Mouse (Mus musculus): Measurements from ENCODE around the gene Nos3. TPM values are rescaled to one million over a fixed set of nuclear protein-coding genes. Genes with fewer than 3 reads are reported as not detected.

Gene Nos3
- polyA plus RNA-seq, 1 experiment from 2014 or later, result 5.9 TPM

DNA sequence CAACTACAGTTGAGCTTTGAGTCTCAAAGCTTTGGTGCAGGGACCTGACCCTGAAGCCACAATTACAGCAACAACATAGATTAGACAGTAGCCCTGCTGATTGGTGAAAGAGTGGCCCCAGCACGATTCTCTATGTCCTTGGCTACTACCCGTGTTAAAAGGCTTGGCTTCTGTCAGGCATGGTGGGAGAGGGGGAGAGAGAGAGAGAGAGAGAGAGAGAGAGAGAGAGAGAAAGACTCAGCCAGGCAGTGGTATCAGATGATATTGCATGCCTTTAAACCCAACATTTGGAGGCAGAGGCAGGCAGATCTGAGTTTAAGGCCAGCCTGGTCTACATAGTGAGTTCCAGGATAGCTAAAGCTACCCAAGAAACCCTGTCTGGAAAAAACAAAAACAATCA lies 17.4 kb downstream of the Nos3 start:
- Histone ChIP-seq H3K4me1 (peaks cover 13% of the 10 kb centered on the region), H3K4me3 (no peak overlapping the region), H3K4me2 (no peak overlapping the region), H3K9ac (no peak overlapping the region), H3K9me3 (replicated peaks) (no peaks in the 10 kb centered on the region), H3K27ac (no peak overlapping the region), H3K27me3 (peaks cover 28% of the 10 kb centered on the region), H3K36me3 (ENCODE audit: poor library complexity, severe bottlenecking) (no peaks in the 10 kb centered on the region)
- WGBS, result 52% methylated on average over 2 of the region's 2 CpGs
- ATAC-seq, result no peak

DNA sequence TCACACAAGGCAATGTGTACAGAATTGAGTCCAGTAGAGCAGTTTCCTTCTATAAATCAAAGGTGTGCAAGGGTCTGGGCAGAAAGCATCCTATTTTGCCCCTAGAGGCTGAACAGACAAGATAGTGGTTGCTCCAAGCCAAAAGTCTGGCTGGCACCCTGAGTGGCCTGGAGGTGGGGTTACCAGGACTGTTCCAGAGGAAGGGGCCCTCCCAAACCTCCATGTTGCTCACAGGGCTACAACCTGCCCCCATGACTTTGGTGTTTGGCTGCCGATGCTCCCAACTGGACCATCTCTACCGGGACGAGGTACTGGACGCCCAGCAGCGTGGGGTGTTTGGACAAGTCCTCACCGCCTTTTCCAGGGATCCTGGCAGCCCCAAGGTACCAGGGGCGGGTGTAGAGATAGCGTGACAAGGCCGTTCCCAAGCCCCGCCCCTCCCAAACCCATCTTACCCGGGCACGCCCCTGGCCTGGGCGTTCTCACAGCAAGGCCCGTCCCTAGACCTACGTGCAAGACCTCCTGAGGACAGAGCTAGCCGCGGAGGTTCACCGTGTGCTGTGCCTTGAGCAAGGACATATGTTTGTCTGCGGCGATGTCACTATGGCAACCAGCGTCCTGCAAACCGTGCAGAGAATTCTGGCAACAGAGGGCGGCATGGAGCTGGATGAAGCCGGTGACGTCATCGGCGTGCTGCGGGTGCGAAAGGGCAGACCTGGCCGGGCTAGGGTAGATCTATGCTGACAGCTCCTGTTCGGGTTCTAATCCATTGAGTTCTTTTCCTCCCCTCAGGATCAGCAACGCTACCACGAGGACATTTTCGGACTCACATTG lies 18.6 kb downstream of the Nos3 start:
- Histone ChIP-seq H3K27me3 (peaks cover 41% of the 10 kb centered on the region), H3K9me3 (replicated peaks) (no peaks in the 10 kb centered on the region), H3K27ac (no peak overlapping the region), H3K9ac (peak overlapping the region; percentile 61), H3K36me3 (ENCODE audit: poor library complexity, severe bottlenecking) (no peaks in the 10 kb centered on the region), H3K4me3 (peak overlapping the region; percentile 49), H3K4me2 (peak overlapping the region; percentile 72), H3K4me1 (peaks cover 25% of the 10 kb centered on the region)
- WGBS, result under 1% methylated on average over 34 of the region's 34 CpGs
- ATAC-seq, result peak; percentile 86

DNA sequence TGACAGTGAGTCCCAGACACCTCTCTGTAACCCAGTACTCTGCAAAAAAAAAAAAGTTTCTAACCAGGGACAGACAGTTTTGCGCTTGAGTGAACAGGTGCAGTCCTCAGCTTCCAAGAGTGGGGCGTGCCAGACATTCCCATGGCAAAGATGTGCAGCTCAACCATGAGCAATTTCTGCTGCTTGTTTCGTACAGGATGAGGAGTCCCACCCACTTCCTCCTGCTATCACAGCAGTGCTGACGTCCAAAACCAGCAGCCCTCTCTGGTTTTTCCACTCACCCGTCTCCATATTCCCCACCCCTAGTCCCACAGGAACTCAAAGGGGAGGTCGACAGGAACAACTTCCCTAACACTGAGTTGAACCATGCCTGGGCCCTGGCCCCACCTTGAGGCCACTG lies 19.8 kb downstream of the Nos3 start:
- Histone ChIP-seq H3K9ac (no peak overlapping the region), H3K4me3 (no peak overlapping the region), H3K27me3 (peaks cover 50% of the 10 kb centered on the region), H3K36me3 (ENCODE audit: poor library complexity, severe bottlenecking) (no peaks in the 10 kb centered on the region), H3K27ac (no peak overlapping the region), H3K4me1 (peaks cover 28% of the 10 kb centered on the region), H3K4me2 (no peak overlapping the region), H3K9me3 (replicated peaks) (no peaks in the 10 kb centered on the region)
- no peak for ATAC-seq
- 69% methylated on average over 6 of the region's 6 CpGs for WGBS

DNA sequence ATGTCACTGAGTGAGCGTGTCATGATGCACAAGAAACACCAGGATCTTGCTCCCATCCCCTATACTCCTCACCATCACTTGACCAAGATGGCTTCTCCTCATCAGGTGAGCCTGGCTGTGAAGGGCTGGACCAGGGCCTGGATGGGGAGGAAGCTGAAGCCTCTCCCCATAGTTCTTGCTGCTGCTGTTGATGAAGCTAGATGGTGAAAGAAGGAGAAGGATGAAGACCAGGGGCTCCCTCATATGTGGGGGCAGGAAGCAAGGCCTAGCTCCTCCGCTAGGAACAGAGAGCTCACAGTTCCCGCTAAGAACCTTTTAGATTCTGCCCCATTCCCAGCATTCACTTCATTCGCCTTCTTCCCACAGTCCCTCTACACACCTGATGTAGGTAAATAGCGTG lies 20.8 kb downstream of the Nos3 start:
- Histone ChIP-seq H3K27ac (no peak overlapping the region), H3K36me3 (ENCODE audit: poor library complexity, severe bottlenecking) (no peaks in the 10 kb centered on the region), H3K9ac (no peak overlapping the region), H3K4me2 (no peak overlapping the region), H3K4me3 (no peak overlapping the region), H3K4me1 (peaks cover 28% of the 10 kb centered on the region), H3K9me3 (replicated peaks) (no peaks in the 10 kb centered on the region), H3K27me3 (peaks cover 54% of the 10 kb centered on the region)
- 93% methylated on average over 5 of the region's 5 CpGs for WGBS
- ATAC-seq, result no peak

DNA sequence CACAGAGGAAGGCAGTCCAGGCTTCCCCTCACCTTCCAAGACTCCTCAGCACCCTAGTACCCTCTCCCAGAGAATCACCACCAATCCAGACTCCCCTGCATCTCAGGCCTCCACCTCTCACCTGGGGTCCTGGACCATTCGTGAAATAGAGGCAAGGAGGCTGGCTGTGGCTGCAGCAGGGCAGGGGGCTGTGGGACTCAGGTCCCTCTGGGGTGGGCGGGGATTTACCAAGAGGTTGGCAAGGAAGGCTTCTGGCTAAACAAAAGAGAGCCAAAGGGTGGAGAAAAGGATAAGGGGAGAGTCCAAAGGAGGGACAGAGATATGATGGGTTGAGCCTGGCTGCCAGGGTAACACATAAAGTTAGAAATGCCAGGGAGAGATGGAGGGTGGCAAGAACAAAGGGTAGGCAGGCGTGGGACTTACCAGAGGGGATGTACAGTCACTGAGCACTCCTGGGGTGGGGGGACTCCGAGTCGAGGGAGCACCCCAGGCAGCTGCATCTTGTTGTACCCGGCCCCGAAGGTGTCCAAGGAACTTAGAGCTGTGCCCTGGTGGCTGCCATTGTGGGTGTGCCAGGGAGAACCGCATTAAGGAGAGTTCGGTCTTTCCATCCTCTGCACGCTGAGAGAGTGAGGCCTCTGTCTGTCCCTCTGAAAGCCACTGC lies 21.4 kb downstream of the Nos3 start:
- Histone ChIP-seq H3K4me3 (no peak overlapping the region), H3K4me2 (no peak overlapping the region), H3K9ac (no peak overlapping the region), H3K9me3 (replicated peaks) (no peaks in the 10 kb centered on the region), H3K27ac (no peak overlapping the region), H3K27me3 (peaks cover 59% of the 10 kb centered on the region), H3K36me3 (ENCODE audit: poor library complexity, severe bottlenecking) (no peaks in the 10 kb centered on the region), H3K4me1 (peaks cover 28% of the 10 kb centered on the region)
- no peak for ATAC-seq
- 78% methylated on average over 10 of the region's 10 CpGs for WGBS

DNA sequence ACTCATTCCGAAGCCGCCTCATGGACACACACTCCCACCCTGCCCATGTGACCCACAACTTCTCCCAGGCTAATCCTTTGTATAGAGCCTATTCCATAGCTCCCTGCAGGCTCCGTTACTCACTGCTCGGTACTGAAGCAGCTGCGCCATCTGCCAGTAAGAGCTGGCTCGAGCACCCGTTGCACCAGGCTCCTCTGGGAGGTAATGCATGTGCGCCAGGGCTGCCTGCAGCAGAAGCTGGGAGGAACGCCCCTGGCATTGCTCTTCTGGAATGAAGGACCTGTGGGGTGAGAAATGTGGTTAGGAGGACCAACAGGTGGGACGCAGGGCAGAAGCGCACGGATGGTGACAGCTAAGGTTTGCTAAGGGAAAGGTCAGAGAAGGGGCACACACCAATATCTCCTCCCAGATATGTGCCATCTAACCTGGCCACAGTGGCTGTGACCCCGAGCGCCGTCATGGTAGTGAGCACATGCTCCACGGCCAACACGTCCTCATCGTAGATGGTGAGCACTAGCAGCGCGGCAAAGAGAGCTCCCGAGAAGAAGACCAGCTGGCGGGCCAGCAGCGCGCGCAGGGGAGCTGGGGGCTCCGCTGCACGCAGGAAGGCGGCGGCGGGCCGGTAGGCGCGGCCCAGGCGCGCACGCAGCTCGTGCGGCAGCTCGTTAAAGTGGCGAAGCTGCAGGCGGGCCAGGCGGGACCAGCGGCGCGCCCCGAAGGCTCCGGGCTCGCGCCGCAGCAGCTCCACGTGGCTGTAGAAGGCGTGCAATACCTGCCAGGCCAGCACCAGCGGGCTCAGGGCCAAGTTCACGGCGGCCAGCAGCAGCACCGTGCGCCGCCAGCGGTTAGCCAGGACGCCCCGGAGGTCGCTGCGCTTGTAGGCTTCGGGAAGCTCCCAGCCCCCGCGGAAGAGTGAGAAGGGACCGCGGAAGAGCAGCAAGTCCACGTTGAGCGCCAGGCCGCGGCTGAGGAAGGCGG lies 22.9 kb downstream of the Nos3 start:
- Histone ChIP-seq H3K9me3 (replicated peaks) (no peaks in the 10 kb centered on the region), H3K4me2 (peak overlapping the region; percentile 95), H3K27me3 (peaks cover 65% of the 10 kb centered on the region), H3K9ac (peak overlapping the region; percentile 59), H3K4me1 (peaks cover 28% of the 10 kb centered on the region), H3K4me3 (peak overlapping the region; percentile 45), H3K27ac (no peak overlapping the region), H3K36me3 (ENCODE audit: poor library complexity, severe bottlenecking) (no peaks in the 10 kb centered on the region)
- peak; percentile 70 for ATAC-seq
- under 1% methylated on average over 68 of the region's 73 CpGs for WGBS

DNA sequence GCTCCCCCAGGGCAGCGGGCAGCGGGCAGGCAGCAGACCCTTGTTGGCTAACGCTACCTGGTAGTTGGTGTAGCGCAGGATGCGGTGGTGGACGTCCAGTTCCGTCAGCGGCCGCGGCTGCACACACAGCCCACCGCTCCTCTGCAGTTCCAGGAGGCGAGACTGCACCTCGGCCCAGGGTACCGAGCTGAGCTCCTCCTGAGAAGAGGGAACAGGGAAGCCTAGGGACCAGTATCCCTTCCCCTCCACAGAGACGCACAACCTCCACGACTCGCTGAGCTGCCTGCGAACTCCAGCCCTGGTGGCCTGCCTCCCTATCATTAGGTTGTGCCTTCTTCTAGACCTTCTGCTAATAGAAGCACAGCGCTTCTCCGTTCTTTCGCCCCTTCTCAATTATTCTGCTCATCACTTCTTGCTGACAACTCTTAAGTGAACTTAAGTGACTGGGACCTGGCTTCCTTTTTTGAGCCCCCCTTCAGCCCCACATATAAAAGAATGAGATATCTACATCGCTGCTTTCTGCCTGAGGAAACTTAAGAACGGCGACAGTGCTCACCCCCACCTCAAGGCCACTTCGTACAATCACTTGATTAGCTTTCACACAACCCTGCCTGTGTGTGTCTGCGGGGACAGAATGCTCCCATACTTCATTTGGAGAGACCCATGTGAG lies 23.8 kb downstream of the Nos3 start:
- Histone ChIP-seq H3K27ac (no peak overlapping the region), H3K36me3 (ENCODE audit: poor library complexity, severe bottlenecking) (no peaks in the 10 kb centered on the region), H3K27me3 (peaks cover 65% of the 10 kb centered on the region), H3K4me3 (peak overlapping the region; percentile 45), H3K9ac (peak overlapping the region; percentile 59), H3K4me2 (peak overlapping the region; percentile 95), H3K4me1 (peaks cover 22% of the 10 kb centered on the region), H3K9me3 (replicated peaks) (no peaks in the 10 kb centered on the region)
- ATAC-seq, result no peak
- 22% methylated on average over 26 of the region's 26 CpGs for WGBS

DNA sequence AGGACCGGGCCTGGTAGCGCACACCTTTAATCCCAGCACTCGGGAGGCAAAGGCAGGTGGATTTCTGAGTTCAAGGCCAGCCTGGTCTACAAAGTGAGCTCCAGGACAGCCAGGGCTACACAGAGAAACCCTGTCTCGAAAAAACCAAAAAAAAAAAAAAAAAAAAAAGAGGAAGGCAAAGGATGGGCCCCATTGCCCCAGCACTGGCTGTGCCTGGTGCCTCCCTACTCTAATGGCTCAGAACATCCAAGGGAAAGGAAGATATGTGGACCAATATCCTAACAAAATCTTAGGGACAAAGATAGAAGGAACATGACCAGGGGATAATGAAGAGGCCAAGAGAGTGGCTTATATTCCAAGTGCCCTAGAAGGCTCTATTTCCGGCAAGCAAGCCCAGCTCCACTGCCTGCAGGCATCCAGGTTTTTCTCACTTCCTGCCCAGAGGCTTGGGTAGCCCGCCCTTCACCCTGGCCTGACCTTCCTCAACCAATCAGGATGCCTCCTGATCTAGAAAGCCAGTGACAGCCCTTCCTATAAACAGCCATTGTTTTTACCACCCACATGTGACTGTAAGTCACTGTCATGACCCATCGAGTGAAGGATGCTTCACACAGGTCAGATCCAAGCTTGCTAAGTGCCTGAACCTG lies 24.5 kb downstream of the Nos3 start:
- WGBS, result 53% methylated on average over 7 of the region's 7 CpGs
- Histone ChIP-seq H3K9me3 (replicated peaks) (no peaks in the 10 kb centered on the region), H3K4me1 (peaks cover 17% of the 10 kb centered on the region), H3K9ac (0 out of 2 replicates have a peak overlapping the region, but pooled peaks have one; percentile 23), H3K27me3 (peaks cover 65% of the 10 kb centered on the region), H3K4me2 (no peak overlapping the region), H3K4me3 (no peak overlapping the region), H3K36me3 (ENCODE audit: poor library complexity, severe bottlenecking) (no peaks in the 10 kb centered on the region), H3K27ac (no peak overlapping the region)
- ATAC-seq, result no peak

- no peaks in the 10 kb centered on the region for H3K36me3 ChIP-seq (ENCODE audit: poor library complexity, severe bottlenecking)
- H3K9me3 ChIP-seq (replicated peaks), result no peaks in the 10 kb centered on the region
- no peak overlapping the region for H3K4me2 ChIP-seq
- no peak overlapping the region for H3K27ac ChIP-seq
- ATAC-seq, result no peak
- no peak overlapping the region for H3K4me3 ChIP-seq
- WGBS, result 85% methylated on average over 4 of the region's 4 CpGs
- peaks cover 17% of the 10 kb centered on the region for H3K4me1 ChIP-seq
- H3K9ac ChIP-seq, result no peak overlapping the region
- H3K27me3 ChIP-seq, result peaks cover 65% of the 10 kb centered on the region
Measured at GRCm38 (mm10) chr5:24389658-24390020, 25.0 kb downstream of the Nos3 start.

DNA sequence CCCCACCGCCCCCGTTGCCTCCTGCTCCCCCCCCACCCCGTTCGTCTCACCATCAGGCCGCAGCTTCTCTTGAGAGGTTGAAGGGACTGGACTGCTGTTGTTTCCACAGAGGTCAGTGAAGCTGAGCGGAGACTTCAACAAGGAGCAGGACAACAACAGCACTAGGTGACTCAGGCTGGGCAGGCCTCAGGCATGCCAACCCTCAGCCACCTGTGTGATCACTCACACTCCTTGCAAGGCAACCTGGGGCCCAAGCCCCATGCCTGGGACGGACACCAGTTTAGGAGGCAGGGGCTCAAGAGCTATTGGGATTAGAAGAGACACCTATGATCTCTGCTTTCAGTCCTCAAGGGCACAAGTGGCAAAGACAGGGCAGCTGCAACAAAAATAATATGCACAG lies 27.3 kb downstream of the Nos3 start, which contains the start of gene Atg9b:
Atg9b (minus strand) TSS at position 280 of the 400 bp plus-strand sequence.
- no peak for ATAC-seq
- Histone ChIP-seq H3K4me1 (peaks cover 22% of the 10 kb centered on the region), H3K27me3 (peaks cover 46% of the 10 kb centered on the region), H3K4me3 (no peak within 1 kb of the TSS), H3K36me3 (ENCODE audit: poor library complexity, severe bottlenecking) (no peaks in the 10 kb centered on the region), H3K27ac (no peak within 1 kb of the TSS), H3K9ac (no peak within 1 kb of the TSS), H3K4me2 (no peak within 1 kb of the TSS), H3K9me3 (replicated peaks) (no peaks in the 10 kb centered on the region)
- WGBS, result 81% methylated on average over 7 of the region's 7 CpGs

GRCm38 (mm10) chr5:24392724-24393123 lies 28.1 kb downstream of the Nos3 start:
- Histone ChIP-seq H3K27ac (no peak overlapping the region), H3K27me3 (peaks cover 37% of the 10 kb centered on the region), H3K4me2 (no peak overlapping the region), H3K4me1 (peaks cover 13% of the 10 kb centered on the region), H3K9ac (no peak overlapping the region), H3K4me3 (no peak overlapping the region), H3K9me3 (replicated peaks) (no peaks in the 10 kb centered on the region), H3K36me3 (ENCODE audit: poor library complexity, severe bottlenecking) (no peaks in the 10 kb centered on the region)
- WGBS, result 78% methylated on average over 7 of the region's 7 CpGs
- ATAC-seq, result no peak
